Mouse (Mus musculus): ENCODE measurements at regions not wholly inside any gene's neighbourhood (a gene's known extent, or its start where the extent isn't known, plus 50 kb on each side); places are given as distances from the start of the nearest gene placed in this dataset.

GRCm38 (mm10) chr1:121250686-121251085, 81.7 kb downstream of the Insig2 start:
- DNase-seq: no peak
- intact Hi-C loops (cut with DNase I): no loop called here

DNA sequence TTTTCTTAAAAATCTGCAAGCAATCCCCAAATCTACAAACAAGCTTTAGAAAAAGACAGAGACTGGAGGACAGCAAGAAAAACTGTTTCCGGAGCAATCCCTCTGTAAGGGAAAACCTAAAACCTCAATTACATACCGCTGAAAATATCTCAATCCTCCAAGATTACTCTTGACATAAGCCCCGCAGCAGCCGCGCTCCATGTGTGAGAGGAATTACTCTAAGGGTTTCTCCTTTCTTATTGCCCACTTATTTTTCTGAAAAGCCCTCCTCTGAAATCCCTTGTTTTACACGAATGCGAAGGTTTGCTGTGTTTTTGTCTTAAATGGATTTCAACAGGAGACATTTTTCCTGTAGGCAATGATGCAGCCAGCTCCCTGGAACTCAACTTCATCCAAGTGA, 80.3 kb downstream of the Insig2 start:
- intact Hi-C loops (cut with DNase I): no loop called here
- no peak for DNase-seq

- no peak for DNase-seq
- intact Hi-C loops (cut with DNase I): no loop called here
Measured at GRCm38 (mm10) chr1:121254196-121254595, 78.2 kb downstream of the Insig2 start.
